Mouse (Mus musculus) midbrain, embryonic 16.5 days (tissue): ENCODE results near the gene Zbtb9. TPM values are rescaled to one million over a fixed set of nuclear protein-coding genes. Genes with fewer than 3 reads are reported as not detected.

Source experiments
- ATAC-seq: fragments of 200-750 bp; cut with Nextera tagmentation; 2 replicates; pipeline ENCODE4 v1.8.0; 2017; ENCODE audit warnings: moderate TSS enrichment
- H3K27ac ChIP-seq: fragments of 300-500 bp; sonication (generic); 2 replicates; pipeline ENCODE4 v1.5.1; 2014; ENCODE audit warnings: mild to moderate bottlenecking, low read length, mixed read lengths
- H3K27me3 ChIP-seq: fragments of 300-500 bp; sonication (generic); 2 replicates; pipeline ENCODE4 v1.6.1; 2014; ENCODE audit warnings: low read depth, low read length, mixed read lengths; ENCODE audit not compliant: control insufficient read depth, insufficient read depth
- H3K36me3 ChIP-seq: fragments of 300-500 bp; sonication (generic); 2 replicates; pipeline ENCODE4 v1.6.1; 2014; ENCODE audit warnings: mild to moderate bottlenecking, low read length, moderate library complexity, mixed read lengths; ENCODE audit not compliant: control insufficient read depth, insufficient read depth
- H3K4me1 ChIP-seq: fragments of 300-500 bp; sonication (generic); 2 replicates; pipeline ENCODE4 v1.6.1; 2014; ENCODE audit warnings: mild to moderate bottlenecking, low read length, mixed read lengths; ENCODE audit not compliant: control insufficient read depth, insufficient read depth
- H3K4me2 ChIP-seq: fragments of 300-500 bp; sonication (generic); 2 replicates; pipeline ENCODE4 v1.6.1; 2014; ENCODE audit warnings: mild to moderate bottlenecking, low read length, mixed read lengths
- H3K4me3 ChIP-seq: fragments of 300-500 bp; sonication (generic); 2 replicates; pipeline ENCODE4 v1.5.1; 2014; ENCODE audit warnings: low read depth, mild to moderate bottlenecking, low read length, moderate library complexity, mixed read lengths
- H3K9ac ChIP-seq: fragments of 300-500 bp; sonication (generic); 2 replicates; pipeline ENCODE4 v1.6.1; 2014; ENCODE audit warnings: low read depth, low read length, mixed read lengths
- H3K9me3 ChIP-seq: fragments of 300-500 bp; sonication (generic); replicated peaks from 2 replicates; pipeline ENCODE4 v1.6.1; 2014; ENCODE audit warnings: mild to moderate bottlenecking, low read length, mixed read lengths; ENCODE audit not compliant: control insufficient read depth, poor library complexity, severe bottlenecking
- WGBS: fragments of 180-500 bp; shearing (Covaris S2); extraction: QIAGEN DNeasy Blood & Tissue Kit; methylation state at CpG from one replicate; pipeline ENCODE4 v1.1.7; 2014; 5-methylcytosine and 5-hydroxymethylcytosine counted together
- polyA plus RNA-seq: library from polyadenylated mRNA; unstranded; fragments of >200 nt; fragmentation: Nextera tagmentation; extraction: Ambion mirVana; gene quantifications from 2 replicates; pipeline ENCODE4 v1.2.1, GENCODE M21; 2015

The Zbtb9 gene
- polyA plus RNA-seq, 1 experiment from 2014 or later: 13.8 TPM

DNA sequence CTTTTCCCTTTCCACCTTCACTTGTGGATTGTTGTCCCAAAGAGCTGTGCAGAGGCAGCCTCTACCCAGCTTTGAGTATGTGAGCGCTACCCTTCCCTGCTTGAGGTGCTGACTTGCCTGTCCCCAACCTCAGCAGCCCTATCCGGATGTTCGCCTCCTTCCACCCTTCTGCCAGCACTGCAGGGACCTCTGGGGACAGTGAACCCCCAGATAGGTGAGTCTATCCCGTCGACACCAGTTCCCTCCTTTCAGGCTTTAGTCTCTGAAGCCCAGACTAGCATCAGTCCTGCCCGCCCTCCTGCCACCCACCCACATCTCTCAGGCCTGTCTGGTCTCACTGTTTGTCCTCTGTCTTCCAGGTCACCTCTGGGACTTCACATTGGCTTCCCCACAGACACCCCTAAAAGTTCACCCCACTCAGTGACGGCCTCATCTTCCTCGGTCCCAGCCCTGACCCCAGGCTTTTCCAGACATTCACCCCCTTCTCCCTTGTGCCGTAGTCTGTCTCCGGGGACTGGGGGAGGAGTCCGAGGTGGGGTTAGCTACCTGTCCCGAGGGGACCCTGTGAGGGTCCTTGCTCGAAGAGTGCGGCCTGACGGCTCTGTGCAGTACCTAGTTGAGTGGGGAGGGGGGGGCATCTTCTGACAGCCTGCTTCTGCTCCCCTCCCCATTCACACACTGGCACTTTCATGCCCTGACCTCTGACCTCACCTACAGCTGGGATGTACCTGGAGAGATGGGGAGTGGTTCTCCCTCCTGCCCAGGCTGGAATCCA lies 35.9 kb upstream of the Zbtb9 start:
- Histone ChIP-seq H3K27me3 (no peaks in the 10 kb centered on the region), H3K9ac (no peak overlapping the region), H3K4me1 (peaks cover 40% of the 10 kb centered on the region), H3K4me2 (no peak overlapping the region), H3K4me3 (no peak overlapping the region), H3K27ac (no peak overlapping the region), H3K9me3 (no peaks in the 10 kb centered on the region), H3K36me3 (peaks cover 17% of the 10 kb centered on the region)
- ATAC-seq: no peak
- 90% methylated on average over 15 of the region's 15 CpGs for WGBS

DNA sequence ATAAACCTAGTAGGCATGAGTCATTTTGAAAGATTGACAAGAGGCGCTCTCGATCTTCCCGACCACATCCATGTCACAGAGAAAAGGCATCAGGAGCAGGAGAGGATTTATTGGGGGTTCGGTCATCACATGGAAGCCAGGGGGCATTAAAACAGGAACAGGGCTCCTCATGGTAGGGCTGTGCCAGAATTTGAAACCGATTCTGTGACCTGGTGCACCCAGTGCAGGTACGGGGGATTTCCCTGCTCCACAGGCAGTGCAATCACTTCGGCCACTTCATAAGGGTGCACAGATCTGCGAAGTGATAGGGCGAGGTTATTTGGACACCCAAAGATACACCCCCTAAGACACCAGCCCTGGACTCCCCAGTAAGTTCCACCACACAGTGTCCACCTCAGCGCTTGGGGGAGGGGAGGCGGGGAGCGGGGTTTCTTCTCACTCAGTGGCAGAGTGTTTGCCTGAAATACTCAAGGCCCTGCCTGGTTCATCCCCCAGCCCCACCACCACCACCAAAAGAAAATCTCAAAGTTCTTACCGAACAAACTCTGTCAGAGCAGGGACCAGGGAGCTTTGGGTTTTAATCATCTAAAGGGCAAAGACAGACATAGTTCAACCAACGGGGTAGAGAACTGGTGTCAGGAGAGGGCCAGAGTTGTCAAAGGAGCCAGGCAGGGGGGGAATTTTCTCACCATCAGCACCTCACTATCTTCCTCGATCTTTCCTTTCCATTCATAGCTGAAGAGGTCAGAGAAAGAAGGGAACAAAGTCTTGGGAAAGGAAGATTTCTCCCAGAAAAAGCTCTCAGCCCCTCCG lies 34.9 kb upstream of the Zbtb9 start:
- Histone ChIP-seq H3K4me1 (peaks cover 46% of the 10 kb centered on the region), H3K27me3 (no peaks in the 10 kb centered on the region), H3K9me3 (no peaks in the 10 kb centered on the region), H3K4me3 (peak overlapping the region; percentile 72), H3K4me2 (peak overlapping the region; percentile 98), H3K9ac (peak overlapping the region; percentile 73), H3K27ac (no peak overlapping the region), H3K36me3 (peaks cover 17% of the 10 kb centered on the region)
- no peak for ATAC-seq
- 63% methylated on average over 16 of the region's 16 CpGs for WGBS

DNA sequence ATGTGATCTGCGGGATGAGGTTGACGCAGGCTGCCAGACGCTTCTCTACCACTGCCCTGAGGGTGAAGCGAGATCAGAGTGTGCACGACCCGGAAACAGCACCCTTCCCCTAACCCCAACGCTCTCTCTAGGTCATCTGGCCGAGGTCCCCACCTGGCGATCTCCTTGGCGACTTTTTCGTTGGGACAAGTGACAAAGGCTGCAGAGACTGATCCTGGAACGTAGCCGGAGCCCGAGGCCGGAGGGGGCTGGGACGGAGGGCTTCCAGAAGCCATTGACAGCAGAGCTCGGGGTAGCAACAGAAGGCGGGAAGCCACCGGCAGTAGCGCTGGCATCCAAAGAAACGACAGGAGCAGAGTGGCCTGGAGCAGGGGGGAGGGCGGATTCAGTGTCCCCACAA lies 34.2 kb upstream of the Zbtb9 start:
- H3K9ac ChIP-seq: peak overlapping the region; percentile 73
- peak overlapping the region; percentile 72 for H3K4me3 ChIP-seq
- no peaks in the 10 kb centered on the region for H3K9me3 ChIP-seq
- H3K4me1 ChIP-seq: peaks cover 45% of the 10 kb centered on the region
- H3K27ac ChIP-seq: peak overlapping the region; percentile 85
- ATAC-seq: no peak
- WGBS: under 1% methylated on average over 22 of the region's 22 CpGs
- H3K36me3 ChIP-seq: peaks cover 17% of the 10 kb centered on the region
- H3K4me2 ChIP-seq: peak overlapping the region; percentile 98
- no peaks in the 10 kb centered on the region for H3K27me3 ChIP-seq

DNA sequence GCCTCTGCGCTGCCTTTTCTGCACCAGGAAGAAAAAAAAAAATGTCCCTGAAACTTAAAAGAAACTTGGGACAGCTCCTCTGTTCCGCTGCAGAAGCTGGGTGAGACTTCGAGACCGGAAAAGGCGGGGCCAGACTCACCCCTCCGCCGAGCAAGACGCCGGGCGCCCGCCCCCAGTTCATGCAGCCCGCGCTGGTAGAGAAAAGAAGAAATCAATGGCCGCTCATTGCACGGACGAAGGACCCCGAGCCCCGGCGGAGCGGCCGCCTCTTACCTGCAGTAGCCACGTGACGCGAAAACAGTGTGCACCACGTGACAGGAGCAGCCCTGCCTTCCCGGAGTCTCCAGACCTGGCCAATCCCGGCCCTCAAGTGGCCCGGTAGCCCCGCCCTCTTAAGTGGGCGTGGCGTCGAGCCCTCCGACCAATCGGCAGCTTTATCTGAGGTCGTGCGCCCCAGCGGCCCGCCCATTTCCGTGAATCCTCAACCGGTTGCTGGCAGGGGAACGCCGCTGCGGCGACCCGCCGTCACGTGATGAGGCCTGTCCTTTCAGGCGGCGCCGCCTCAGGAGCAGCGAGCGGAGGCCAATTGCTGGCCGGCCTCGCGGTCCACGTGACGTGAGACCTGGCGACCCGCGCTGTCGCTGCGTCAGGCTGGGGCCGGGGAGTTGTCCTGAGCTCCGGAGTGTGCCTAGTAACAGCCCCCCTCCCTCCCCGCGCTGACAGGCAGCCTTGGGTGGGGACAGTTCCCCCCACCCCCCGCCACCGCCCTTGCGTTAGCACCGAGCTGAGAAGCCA lies 33.6 kb upstream of the Zbtb9 start, which contains the start of gene Cuta:
Gene Cuta, minus strand, starts transcription at position 392 of the 795 bp plus-strand sequence.
- peaks cover 17% of the 10 kb centered on the region for H3K36me3 ChIP-seq
- H3K27ac ChIP-seq: peak within 1 kb of the TSS; percentile 96
- H3K4me2 ChIP-seq: peak within 1 kb of the TSS; percentile 98
- peaks cover 39% of the 10 kb centered on the region for H3K4me1 ChIP-seq
- H3K27me3 ChIP-seq: no peaks in the 10 kb centered on the region
- ATAC-seq: peak; percentile 91
- H3K4me3 ChIP-seq: peak within 1 kb of the TSS; percentile 72
- H3K9me3 ChIP-seq: no peaks in the 10 kb centered on the region
- peak within 1 kb of the TSS; percentile 73 for H3K9ac ChIP-seq
- under 1% methylated on average over 67 of the region's 70 CpGs for WGBS

- WGBS: 0% methylated on average over 3 of the region's 3 CpGs
- Histone ChIP-seq H3K27me3 (no peaks in the 10 kb centered on the region), H3K4me1 (peaks cover 38% of the 10 kb centered on the region), H3K4me3 (peak overlapping the region; percentile 72), H3K9ac (peak overlapping the region; percentile 73), H3K4me2 (peak overlapping the region; percentile 98), H3K9me3 (no peaks in the 10 kb centered on the region), H3K36me3 (peaks cover 17% of the 10 kb centered on the region), H3K27ac (peak overlapping the region; percentile 96)
- ATAC-seq: peak; percentile 8
Measured at GRCm38 (mm10) chr17:26939973-26940300, 33.0 kb upstream of the Zbtb9 start.

DNA sequence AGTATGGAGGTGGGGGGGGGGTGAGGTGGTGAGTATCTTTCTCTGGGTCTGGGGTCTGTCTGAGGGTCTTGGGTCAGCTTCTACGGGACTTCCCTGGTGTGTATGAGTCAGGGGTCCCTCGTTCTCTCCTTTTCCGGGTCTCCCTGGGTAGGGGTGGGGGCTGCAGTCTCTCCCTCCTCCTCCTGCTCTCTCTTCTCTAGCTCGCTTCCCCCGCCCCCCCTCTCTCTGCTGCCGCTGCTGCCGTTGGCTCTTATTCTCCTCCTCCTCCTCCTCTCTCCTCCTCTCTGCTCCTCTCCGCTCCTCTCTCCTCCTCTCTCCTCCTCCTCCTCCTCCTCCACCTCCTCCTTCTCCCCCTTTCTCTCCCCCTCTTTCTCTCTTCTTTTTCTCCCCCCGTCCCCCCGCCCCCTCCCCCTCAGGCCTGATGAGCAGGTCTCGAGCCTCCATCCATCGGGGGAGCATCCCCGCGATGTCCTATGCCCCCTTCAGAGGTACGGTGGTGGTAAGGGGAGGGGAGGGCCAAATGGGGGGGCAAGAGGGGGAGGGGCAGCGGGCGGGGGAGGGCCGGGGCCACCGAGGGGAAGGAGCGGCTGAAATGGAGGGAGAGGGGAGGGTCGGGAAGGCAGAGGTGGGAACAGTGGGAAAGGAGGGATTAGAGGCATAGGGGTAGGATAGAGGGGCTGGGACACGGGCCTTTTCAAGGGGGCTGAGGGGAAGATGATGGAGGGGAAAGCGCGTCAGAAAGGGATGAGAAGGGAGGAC lies 31.8 kb upstream of the Zbtb9 start, which contains the start of gene Syngap1:
Gene Syngap1, plus strand, starts transcription at position 223 of the 759 bp plus-strand sequence.
- H3K27me3 ChIP-seq: no peaks in the 10 kb centered on the region
- peak within 1 kb of the TSS; percentile 81 for H3K9ac ChIP-seq
- ATAC-seq: 0 out of 2 replicates have a peak, but pooled peaks have one; percentile 1
- peak within 1 kb of the TSS; percentile 98 for H3K4me2 ChIP-seq
- 1% methylated on average over 13 of the region's 24 CpGs for WGBS
- H3K4me1 ChIP-seq: peaks cover 46% of the 10 kb centered on the region
- no peaks in the 10 kb centered on the region for H3K9me3 ChIP-seq
- H3K4me3 ChIP-seq: peak within 1 kb of the TSS; percentile 72
- peak within 1 kb of the TSS; percentile 96 for H3K27ac ChIP-seq
- H3K36me3 ChIP-seq: peaks cover 10% of the 10 kb centered on the region

DNA sequence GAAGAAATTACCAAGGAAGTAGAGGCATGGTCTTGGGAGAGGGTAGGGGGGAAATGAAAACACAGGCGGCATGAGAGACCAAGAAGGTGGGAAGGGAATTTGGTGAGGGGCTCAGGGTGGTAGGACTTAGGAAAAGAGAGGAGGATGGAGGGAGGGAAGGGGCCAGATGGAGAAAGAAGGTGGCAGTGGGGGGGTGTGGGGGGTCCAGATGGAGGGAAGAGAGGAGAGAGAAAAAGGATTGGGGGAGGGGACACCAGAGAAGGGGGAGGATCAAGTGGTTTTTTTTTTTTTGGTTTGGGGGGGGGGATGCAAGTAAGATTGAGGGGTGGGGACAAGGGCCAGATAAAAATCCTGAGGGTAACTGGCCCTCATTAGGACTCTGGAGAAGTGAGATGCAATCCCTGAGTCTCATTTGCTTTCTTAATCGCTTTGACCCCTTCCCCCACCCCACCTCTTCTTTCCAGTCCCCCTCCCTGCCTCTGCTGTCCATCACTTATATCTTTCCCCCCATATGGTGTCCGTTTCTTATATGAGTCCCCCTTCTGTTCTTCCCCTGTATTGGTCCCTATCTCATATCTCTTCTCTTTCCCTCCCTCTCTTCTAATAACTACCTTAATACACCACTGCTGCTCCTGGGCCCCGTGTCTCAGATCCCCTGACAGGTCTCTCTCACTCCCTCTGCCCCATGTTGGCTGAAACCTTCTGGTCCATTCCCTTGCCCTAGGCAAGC lies 31.0 kb upstream of the Zbtb9 start:
- Histone ChIP-seq H3K4me3 (peak overlapping the region; percentile 58), H3K9me3 (no peaks in the 10 kb centered on the region), H3K4me2 (peak overlapping the region; percentile 57), H3K4me1 (peaks cover 54% of the 10 kb centered on the region), H3K9ac (peak overlapping the region; percentile 81), H3K27ac (peak overlapping the region; percentile 96), H3K27me3 (no peaks in the 10 kb centered on the region), H3K36me3 (0 out of 2 replicates have a peak, but pooled peaks cover 5% of the 10 kb centered on the region)
- WGBS: 2% methylated on average over 4 of the region's 4 CpGs
- ATAC-seq: no peak
